Mouse (Mus musculus) limb, embryonic 14.5 days (tissue): ENCODE measurements around the gene Chst15. TPM values are rescaled to one million over a fixed set of nuclear protein-coding genes. Genes with fewer than 3 reads are reported as not detected.

Experiments used
- ATAC-seq: fragments of 200-750 bp; cut with Nextera tagmentation; 2 replicates; pipeline ENCODE4 v1.8.0; 2017; ENCODE audit warnings: low read depth, moderate number of reproducible peaks, moderate TSS enrichment; ENCODE audit not compliant: low FRiP score
- DNase-seq: peaks from one replicate; pipeline ENCODE4 v3.0.0-alpha.2; 2015; ENCODE audit warnings: low spot score
- H3K27ac ChIP-seq: fragments of 300-500 bp; sonication (generic); replicated peaks from 2 replicates; pipeline ENCODE4 v1.5.1; 2014; ENCODE audit warnings: low read depth, mild to moderate bottlenecking, low read length, moderate library complexity, mixed read lengths
- H3K27me3 ChIP-seq: fragments of 300-500 bp; sonication (generic); 2 replicates; pipeline ENCODE4 v1.6.1; 2014; ENCODE audit warnings: low read length, mixed read lengths; ENCODE audit not compliant: control insufficient read depth, insufficient read depth
- H3K36me3 ChIP-seq: fragments of 300-500 bp; sonication (generic); 2 replicates; pipeline ENCODE4 v1.6.1; 2014; ENCODE audit warnings: mild to moderate bottlenecking, low read length, moderate library complexity, mixed read lengths; ENCODE audit not compliant: control insufficient read depth, insufficient read depth
- H3K4me1 ChIP-seq: fragments of 300-500 bp; sonication (generic); 2 replicates; pipeline ENCODE4 v1.6.1; 2014; ENCODE audit warnings: antibody characterized with exemption, low read length, mixed read lengths; ENCODE audit not compliant: control insufficient read depth, insufficient read depth
- H3K4me2 ChIP-seq: fragments of 300-500 bp; sonication (generic); replicated peaks from 2 replicates; pipeline ENCODE4 v1.6.1; 2014; ENCODE audit warnings: low read depth, mild to moderate bottlenecking, low read length, moderate library complexity; ENCODE audit not compliant: severe bottlenecking
- H3K4me3 ChIP-seq: fragments of 300-500 bp; sonication (generic); replicated peaks from 2 replicates; pipeline ENCODE4 v1.5.1; 2014; ENCODE audit warnings: low read length
- H3K9ac ChIP-seq: fragments of 300-500 bp; sonication (generic); 2 replicates; pipeline ENCODE4 v1.6.1; 2014; ENCODE audit warnings: mild to moderate bottlenecking, low read depth, low read length, moderate library complexity; ENCODE audit not compliant: severe bottlenecking
- H3K9me3 ChIP-seq: fragments of 300-500 bp; sonication (generic); 2 replicates; pipeline ENCODE4 v1.6.1; 2016; ENCODE audit warnings: low read length; ENCODE audit not compliant: control insufficient read depth
- POLR2A ChIP-seq: fragments of 200-500 bp; IDR thresholded peaks from 2 replicates; pipeline ENCODE4 v1.8.0; 2012; ENCODE audit warnings: inconsistent platforms, mild to moderate bottlenecking, moderate library complexity, borderline replicate concordance; ENCODE audit not compliant: insufficient read depth, insufficient read length; ENCODE audit errors: extremely low read depth
- WGBS: fragments of 180-500 bp; shearing (Covaris S2); extraction: QIAGEN DNeasy Blood & Tissue Kit; methylation state at CpG from one replicate; pipeline ENCODE4 v1.1.7; 2014; 5-methylcytosine and 5-hydroxymethylcytosine counted together
- polyA plus RNA-seq, 2 experiments: library from polyadenylated mRNA; depleted of rRNA in 1 of 2; stranded (reverse) in 1 of 2; unstranded in 1 of 2; fragments of >200 nt; fragmentation: Nextera tagmentation in 1 of 2; extraction: Ambion mirVana in 1 of 2; gene quantifications; 2 replicates each; pipeline versions ENCODE4 v1.2.1 to v1.2.3; 2012 to 2014

Gene Chst15
- polyA plus RNA-seq, 2 experiments: 16.1 to 16.4 TPM

GRCm38 (mm10) chr7:132272984-132273383, 44.0 kb downstream of the Chst15 start:
- 97% methylated on average over 5 of the region's 5 CpGs for WGBS
- no peak for ATAC-seq

GRCm38 (mm10) chr7:132270364-132270763, 46.7 kb downstream of the Chst15 start:
- Histone ChIP-seq H3K4me3 (no peak overlapping the region), H3K36me3 (peaks cover 30% of the 10 kb centered on the region), H3K4me2 (no peak overlapping the region), H3K27ac (no peak overlapping the region), H3K9ac (no peak overlapping the region), H3K27me3 (no peaks in the 10 kb centered on the region), H3K9me3 (no peaks in the 10 kb centered on the region), H3K4me1 (no peaks in the 10 kb centered on the region)
- no peak for DNase-seq
- ATAC-seq: no peak
- WGBS: 89% methylated on average over 8 of the region's 8 CpGs
- TF ChIP-seq POLR2A: no peak

More at GRCm38 (mm10) chr7:132272984-132273383, 44.0 kb downstream of the Chst15 start:
- no peak overlapping the region for H3K9ac ChIP-seq
- peaks cover 17% of the 10 kb centered on the region for H3K36me3 ChIP-seq
- H3K4me2 ChIP-seq: no peak overlapping the region
- H3K4me3 ChIP-seq: no peak overlapping the region
- TF ChIP-seq POLR2A: no peak
- no peaks in the 10 kb centered on the region for H3K27me3 ChIP-seq
- no peaks in the 10 kb centered on the region for H3K9me3 ChIP-seq
- no peak for DNase-seq
- H3K4me1 ChIP-seq: peaks cover 3% of the 10 kb centered on the region; the same call in 1 of the 2 replicates
- H3K27ac ChIP-seq: no peak overlapping the region

GRCm38 (mm10) chr7:132269661-132270060, 47.4 kb downstream of the Chst15 start:
- WGBS: 88% methylated on average over 3 of the region's 3 CpGs
- Histone ChIP-seq H3K36me3 (peaks cover 32% of the 10 kb centered on the region), H3K4me1 (no peaks in the 10 kb centered on the region), H3K9me3 (no peaks in the 10 kb centered on the region), H3K4me2 (no peak overlapping the region), H3K9ac (no peak overlapping the region), H3K27ac (no peak overlapping the region), H3K27me3 (no peaks in the 10 kb centered on the region), H3K4me3 (no peak overlapping the region)
- DNase-seq (no peak), ATAC-seq (no peak)
- no peak for TF ChIP-seq POLR2A

- 75% methylated on average over 4 of the region's 4 CpGs for WGBS
Observed at GRCm38 (mm10) chr7:132267721-132268498, 49.1 kb downstream of the Chst15 start.

GRCm38 (mm10) chr7:132264763-132265162, 52.3 kb downstream of the Chst15 start:
- Histone ChIP-seq H3K9me3 (no peaks in the 10 kb centered on the region), H3K4me3 (no peak overlapping the region), H3K4me2 (no peak overlapping the region), H3K27me3 (no peaks in the 10 kb centered on the region), H3K4me1 (no peaks in the 10 kb centered on the region), H3K9ac (no peak overlapping the region), H3K27ac (no peak overlapping the region), H3K36me3 (peaks cover 38% of the 10 kb centered on the region)
- 68% methylated on average over 3 of the region's 3 CpGs for WGBS
- DNase-seq (no peak), ATAC-seq (no peak)
- no peak for TF ChIP-seq POLR2A

More at GRCm38 (mm10) chr7:132267721-132268498, 49.1 kb downstream of the Chst15 start:
- no peak for TF ChIP-seq POLR2A
- Histone ChIP-seq H3K9me3 (no peaks in the 10 kb centered on the region), H3K27me3 (no peaks in the 10 kb centered on the region), H3K27ac (no peak overlapping the region), H3K36me3 (peaks cover 32% of the 10 kb centered on the region), H3K4me3 (no peak overlapping the region), H3K9ac (no peak overlapping the region), H3K4me1 (no peaks in the 10 kb centered on the region), H3K4me2 (no peak overlapping the region)
- no peak for DNase-seq
- no peak for ATAC-seq
